8 mouse cellular contexts compared by ENCODE assay signal in genomic region chr19:46623790-46624772, GRCm38 (mm10). TPM values are rescaled to one million over a fixed set of nuclear protein-coding genes. Genes with fewer than 3 reads are reported as not detected.
DNase-seq lines count a peak whose midpoint lies in the region; ATAC-seq lines count a peak whose summit lies in the region.

No protein-coding gene starts in this region.

- peak overlapping the region; percentile 88 for H3K27ac ChIP-seq in embryonic facial prominence, embryonic 10.5 days (replicated peaks)
- H3K27ac ChIP-seq in heart, embryonic 13.5 days (replicated peaks): peak overlapping the region; percentile 98
- H3K27ac ChIP-seq in midbrain, embryonic 12.5 days (replicated peaks): peak overlapping the region; percentile 60

- intact Hi-C loops in left cerebral cortex, postnatal 36 days (cut with DNase I): no loop called here

- H3K27me3 ChIP-seq in embryonic facial prominence, embryonic 10.5 days (replicated peaks; ENCODE audit: low read depth, poor library complexity, severe bottlenecking): no peaks in the 10 kb centered on the region
- H3K27me3 ChIP-seq in heart, embryonic 13.5 days (replicated peaks): no peaks in the 10 kb centered on the region
- H3K27me3 ChIP-seq in midbrain, embryonic 12.5 days: no peaks in the 10 kb centered on the region

- peak overlapping the region; percentile 90 for H3K9ac ChIP-seq in heart, embryonic 13.5 days
- H3K9ac ChIP-seq in midbrain, embryonic 12.5 days (replicated peaks): peak overlapping the region; percentile 44

- DNase-seq in R1 (ENCODE audit: low read depth, low spot score): peak; percentile 15
- DNase-seq in embryonic facial prominence, embryonic 10.5 days (ENCODE audit: low spot score): peak; percentile 77
- DNase-seq in kidney, postnatal 4 days: peak; percentile 64 to 74
- DNase-seq in layer of hippocampus, postnatal 25 days (ENCODE audit: extremely low spot score in 1 of 2, low spot score in 1 of 2): no peak
- DNase-seq in left cerebral cortex, postnatal 36 days (ENCODE audit: low spot score in 2 of 2): no peak
- DNase-seq in spleen, adult 12 weeks (ENCODE audit: low spot score): no peak

- H3K9me3 ChIP-seq in embryonic facial prominence, embryonic 10.5 days: no peaks in the 10 kb centered on the region
- no peaks in the 10 kb centered on the region for H3K9me3 ChIP-seq in heart, embryonic 13.5 days
- H3K9me3 ChIP-seq in midbrain, embryonic 12.5 days: no peaks in the 10 kb centered on the region

- peaks cover 83% of the 10 kb centered on the region for H3K4me1 ChIP-seq in embryonic facial prominence, embryonic 10.5 days
- H3K4me1 ChIP-seq in heart, embryonic 13.5 days: peaks cover 91% of the 10 kb centered on the region
- H3K4me1 ChIP-seq in midbrain, embryonic 12.5 days: peaks cover 56% of the 10 kb centered on the region

- peak overlapping the region; percentile 58 for H3K4me3 ChIP-seq in embryonic facial prominence, embryonic 10.5 days
- peak overlapping the region; percentile 63 for H3K4me3 ChIP-seq in heart, embryonic 13.5 days
- peak overlapping the region; percentile 17 for H3K4me3 ChIP-seq in midbrain, embryonic 12.5 days

- peaks cover 47% of the 10 kb centered on the region for H3K36me3 ChIP-seq in embryonic facial prominence, embryonic 10.5 days (replicated peaks)
- peaks cover 25% of the 10 kb centered on the region for H3K36me3 ChIP-seq in heart, embryonic 13.5 days
- peaks cover 9% of the 10 kb centered on the region for H3K36me3 ChIP-seq in midbrain, embryonic 12.5 days

- 16% methylated on average over 19 of the region's 19 CpGs for WGBS in embryonic facial prominence, embryonic 10.5 days
- WGBS in heart, embryonic 13.5 days: 21% methylated on average over 19 of the region's 19 CpGs
- 24% methylated on average over 19 of the region's 19 CpGs for WGBS in midbrain, embryonic 12.5 days

- peak; percentile 44; the same call in 1 of the 2 replicates for ATAC-seq in heart, embryonic 13.5 days (ENCODE audit: extremely low read depth, insufficient number of reproducible peaks, low FRiP score, low TSS enrichment)
- peak; percentile 42 for ATAC-seq in midbrain, embryonic 12.5 days (ENCODE audit: low FRiP score, low read depth)

- H3K4me2 ChIP-seq in heart, embryonic 13.5 days: peak overlapping the region; percentile 89
- peak overlapping the region; percentile 44 for H3K4me2 ChIP-seq in midbrain, embryonic 12.5 days (replicated peaks)

RNA-seq across cellular contexts. Expression of gene Wbp1l, which starts 25.2 kb away (rescaled TPM):
- 50.8 and 57.3 TPM in 2 replicates for polyA plus RNA-seq in embryonic facial prominence, embryonic 10.5 days (2016; fragmentation: Nextera tagmentation; extraction: Ambion mirVana)
- polyA plus RNA-seq in heart, embryonic 13.5 days (2015; fragmentation: Nextera tagmentation; extraction: Ambion mirVana): 41.6 and 42.0 TPM in 2 replicates
- 47.6 and 51.5 TPM in 2 replicates for polyA plus RNA-seq in midbrain, embryonic 12.5 days (2016; fragmentation: Nextera tagmentation; extraction: Ambion mirVana)
- total RNA-seq in layer of hippocampus, postnatal 25 days (2021): 10 to 100 TPM; 37.8 to 37.9 TPM
- 10 to 100 TPM; 34.2 to 38.3 TPM for total RNA-seq in left cerebral cortex, postnatal 36 days (2021)

RNA-seq across cellular contexts. Expression of gene Cyp17a1, which starts 48.9 kb away (rescaled TPM):
- not detected in 2 replicates for polyA plus RNA-seq in embryonic facial prominence, embryonic 10.5 days (2016; fragmentation: Nextera tagmentation; extraction: Ambion mirVana)
- polyA plus RNA-seq in heart, embryonic 13.5 days (2015; fragmentation: Nextera tagmentation; extraction: Ambion mirVana): 1.1 and 1.6 TPM in 2 replicates
- not detected in 2 replicates for polyA plus RNA-seq in midbrain, embryonic 12.5 days (2016; fragmentation: Nextera tagmentation; extraction: Ambion mirVana)
- total RNA-seq in layer of hippocampus, postnatal 25 days (2021): not detected
- total RNA-seq in left cerebral cortex, postnatal 36 days (2021): not detected

RNA-seq across cellular contexts. Expression of gene Sfxn2, which starts 50.9 kb away (rescaled TPM):
- 21.0 and 22.6 TPM in 2 replicates for polyA plus RNA-seq in embryonic facial prominence, embryonic 10.5 days (2016; fragmentation: Nextera tagmentation; extraction: Ambion mirVana)
- 8.1 and 9.1 TPM in 2 replicates for polyA plus RNA-seq in heart, embryonic 13.5 days (2015; fragmentation: Nextera tagmentation; extraction: Ambion mirVana)
- 11.9 and 14.2 TPM in 2 replicates for polyA plus RNA-seq in midbrain, embryonic 12.5 days (2016; fragmentation: Nextera tagmentation; extraction: Ambion mirVana)
- 1 to 10 TPM; 4.4 to 6.3 TPM for total RNA-seq in layer of hippocampus, postnatal 25 days (2021)
- 1 to 10 TPM; 4.3 to 7.1 TPM for total RNA-seq in left cerebral cortex, postnatal 36 days (2021)

RNA-seq across cellular contexts. Expression of gene Arl3, which starts 51.1 kb away (rescaled TPM):
- 196 and 200 TPM in 2 replicates for polyA plus RNA-seq in embryonic facial prominence, embryonic 10.5 days (2016; fragmentation: Nextera tagmentation; extraction: Ambion mirVana)
- polyA plus RNA-seq in heart, embryonic 13.5 days (2015; fragmentation: Nextera tagmentation; extraction: Ambion mirVana): 82.1 and 97.1 TPM in 2 replicates
- polyA plus RNA-seq in midbrain, embryonic 12.5 days (2016; fragmentation: Nextera tagmentation; extraction: Ambion mirVana): 201 and 208 TPM in 2 replicates
- 100 to 1,000 TPM; 123 to 127 TPM for total RNA-seq in layer of hippocampus, postnatal 25 days (2021)
- total RNA-seq in left cerebral cortex, postnatal 36 days (2021): 100 to 1,000 TPM; 112 to 120 TPM

Comparison
In these comparisons a context has a peak if more than half of its experiments do, and no peak if none do; other contexts are left out.
1. DNase-seq: peak in R1 (single experiment), embryonic facial prominence, embryonic 10.5 days (single experiment) and kidney, postnatal 4 days (2 of 2); none in layer of hippocampus, postnatal 25 days (0 of 2), left cerebral cortex, postnatal 36 days (0 of 2) and spleen, adult 12 weeks (single experiment).
2. Peak in every context shown above with its lines, with median percentiles within 50 percentile points of each other: H3K27ac ChIP-seq and H3K4me3 ChIP-seq.